Mouse (Mus musculus): ENCODE measurements around the gene Cdh13.
A peak's percentile ranks its signal among the peaks of the same experiment; 100 is the strongest.

Cdh13 gene

GRCm38 (mm10) chr8:118582185-118582584, 298.7 kb downstream of the Cdh13 start:
- DNase-seq = no peak

- DNase-seq = no peak
These were observed 304.4 kb downstream of the Cdh13 start for GRCm38 (mm10) chr8:118587981-118588380.

- no peak for DNase-seq
These were observed 313.3 kb downstream of the Cdh13 start for GRCm38 (mm10) chr8:118596816-118597215.

- no peak for DNase-seq
These were observed 317.8 kb downstream of the Cdh13 start for GRCm38 (mm10) chr8:118601376-118601775.

- DNase-seq = no peak
These were observed 318.5 kb downstream of the Cdh13 start for GRCm38 (mm10) chr8:118602074-118602473.

- DNase-seq = peak; percentile 52
These were observed 328.0 kb downstream of the Cdh13 start for GRCm38 (mm10) chr8:118611551-118611950.

- DNase-seq = no peak
These were observed 334.7 kb downstream of the Cdh13 start for GRCm38 (mm10) chr8:118618195-118618594.

- DNase-seq = no peak
These were observed 342.9 kb downstream of the Cdh13 start for GRCm38 (mm10) chr8:118626425-118626824.

GRCm38 (mm10) chr8:118627737-118628136, 344.2 kb downstream of the Cdh13 start:
- no peak for DNase-seq

GRCm38 (mm10) chr8:118628702-118629101, 345.2 kb downstream of the Cdh13 start:
- peak; percentile 27 for DNase-seq

GRCm38 (mm10) chr8:118635296-118636060, 351.9 kb downstream of the Cdh13 start:
- peak; percentile 12 for DNase-seq

- no peak for DNase-seq
These were observed 356.1 kb downstream of the Cdh13 start for GRCm38 (mm10) chr8:118639606-118640005.

- DNase-seq = no peak
These were observed 358.3 kb downstream of the Cdh13 start for GRCm38 (mm10) chr8:118641799-118642198.

- no peak for DNase-seq
These were observed 365.4 kb downstream of the Cdh13 start for GRCm38 (mm10) chr8:118648801-118649537.

- DNase-seq = no peak
These were observed 366.4 kb downstream of the Cdh13 start for GRCm38 (mm10) chr8:118649981-118650380.

- DNase-seq = no peak
These were observed 378.7 kb downstream of the Cdh13 start for GRCm38 (mm10) chr8:118662001-118662829.

- DNase-seq = no peak
These were observed 381.5 kb downstream of the Cdh13 start for GRCm38 (mm10) chr8:118665081-118665480.

- DNase-seq = peak; percentile 11
These were observed 384.2 kb downstream of the Cdh13 start for GRCm38 (mm10) chr8:118667736-118668135.

- DNase-seq = no peak
These were observed 392.7 kb downstream of the Cdh13 start for GRCm38 (mm10) chr8:118676233-118676632.

GRCm38 (mm10) chr8:118679347-118679746, 395.8 kb downstream of the Cdh13 start:
- DNase-seq = no peak

- DNase-seq = no peak
These were observed 399.9 kb downstream of the Cdh13 start for GRCm38 (mm10) chr8:118683386-118683785.

- no peak for DNase-seq
These were observed 402.3 kb downstream of the Cdh13 start for GRCm38 (mm10) chr8:118685863-118686262.

GRCm38 (mm10) chr8:118689849-118690248, 406.3 kb downstream of the Cdh13 start:
- DNase-seq = no peak
